Mouse (Mus musculus) neural tube, embryonic 11.5 days (tissue): Measurements from ENCODE around the gene Sap30bp. TPM values are rescaled to one million over a fixed set of nuclear protein-coding genes. Genes with fewer than 3 reads are reported as not detected.

Experiments used
- polyA plus RNA-seq: library from polyadenylated mRNA; unstranded; fragments of >200 nt; fragmentation: Nextera tagmentation; extraction: Ambion mirVana; gene quantifications from 2 replicates; pipeline ENCODE4 v1.2.1, GENCODE M21; 2014

Gene Sap30bp
- polyA plus RNA-seq, 1 experiment from 2014 or later, result 51.8 TPM

Other genes starting within 250 kb of the Sap30bp start
- 86.7 and 89.8 TPM in 2 replicates for gene Grb2, start 224.7 kb upstream of the Sap30bp start, polyA plus RNA-seq
- 18.6 and 19.0 TPM in 2 replicates for gene Tmem94, start 167.8 kb upstream of the Sap30bp start, polyA plus RNA-seq
- 16.4 and 19.1 TPM in 2 replicates for gene Caskin2, start 119.6 kb upstream of the Sap30bp start, polyA plus RNA-seq
- 26.1 and 29.8 TPM in 2 replicates for gene Tsen54, start 118.6 kb upstream of the Sap30bp start, polyA plus RNA-seq
- 6.1 and 6.5 TPM in 2 replicates for gene Llgl2, start 109.2 kb upstream of the Sap30bp start, polyA plus RNA-seq
- gene Myo15b, start 74.9 kb upstream of the Sap30bp start, polyA plus RNA-seq, result 0.12 and 0.13 TPM in 2 replicates
- 2.0 and 3.4 TPM in 2 replicates for gene Smim5, start 33.3 kb upstream of the Sap30bp start, polyA plus RNA-seq
- gene Smim6, start 21.3 kb upstream of the Sap30bp start, polyA plus RNA-seq, result 0.42 TPM in 1 of 2 replicates, not detected in the other
- gene Recql5, start 195 bp downstream of the Sap30bp start, polyA plus RNA-seq, result 23.9 and 25.2 TPM in 2 replicates
- 0.58 and 0.72 TPM in 2 replicates for gene Itgb4, start 41.4 kb downstream of the Sap30bp start, polyA plus RNA-seq
- 122 and 124 TPM in 2 replicates for gene Galk1, start 79.4 kb downstream of the Sap30bp start, polyA plus RNA-seq
- 1,827 and 1,865 TPM in 2 replicates for gene H3f3b, start 94.7 kb downstream of the Sap30bp start, polyA plus RNA-seq
- 30.3 and 34.4 TPM in 2 replicates for gene Unk, start 97.0 kb downstream of the Sap30bp start, polyA plus RNA-seq
- gene Unc13d, start 144.7 kb downstream of the Sap30bp start, polyA plus RNA-seq, result 1.3 and 1.5 TPM in 2 replicates
- gene Wbp2, start 153.7 kb downstream of the Sap30bp start, polyA plus RNA-seq, result 95.3 and 105 TPM in 2 replicates
- 3.2 and 3.3 TPM in 2 replicates for gene Trim47, start 193.9 kb downstream of the Sap30bp start, polyA plus RNA-seq
- 1.6 TPM in 2 replicates for gene Trim65, start 197.8 kb downstream of the Sap30bp start, polyA plus RNA-seq
- gene Mrpl38, start 205.6 kb downstream of the Sap30bp start, polyA plus RNA-seq, result 99.8 and 102 TPM in 2 replicates
- gene Fbf1, start 234.9 kb downstream of the Sap30bp start, polyA plus RNA-seq, result 35.7 and 37.0 TPM in 2 replicates